Mouse (Mus musculus): ENCODE results near the gene Gng7. TPM values are rescaled to one million over a fixed set of nuclear protein-coding genes. Genes with fewer than 3 reads are reported as not detected.

Gng7 gene
- polyA plus RNA-seq, 1 experiment from 2014 or later, result 6.3 TPM

GRCm38 (mm10) chr10:80940320-80940987 is 74.3 kb downstream of the Gng7 start:
- Histone ChIP-seq H3K9me3 (no peaks in the 10 kb centered on the region), H3K36me3 (replicated peaks) (no peaks in the 10 kb centered on the region), H3K27me3 (ENCODE audit: poor library complexity, severe bottlenecking) (peaks cover 61% of the 10 kb centered on the region), H3K27ac (peak overlapping the region; percentile 74), H3K4me3 (peak overlapping the region; percentile 57), H3K4me1 (peaks cover 65% of the 10 kb centered on the region)
- DNase-seq (ENCODE audit: extremely low spot score, low spot score), result no peak
- 55% methylated on average over 8 of the region's 8 CpGs for WGBS

- WGBS, result 7% methylated on average over 28 of the region's 28 CpGs
- Histone ChIP-seq H3K4me1 (peaks cover 71% of the 10 kb centered on the region), H3K4me3 (peak overlapping the region; percentile 57), H3K36me3 (replicated peaks) (no peaks in the 10 kb centered on the region), H3K27me3 (ENCODE audit: poor library complexity, severe bottlenecking) (peaks cover 69% of the 10 kb centered on the region), H3K9me3 (no peaks in the 10 kb centered on the region), H3K27ac (peak overlapping the region; percentile 74)
- peak; percentile 77 for DNase-seq (ENCODE audit: extremely low spot score, low spot score)
Measured at GRCm38 (mm10) chr10:80939671-80940070, 75.1 kb downstream of the Gng7 start.

DNA sequence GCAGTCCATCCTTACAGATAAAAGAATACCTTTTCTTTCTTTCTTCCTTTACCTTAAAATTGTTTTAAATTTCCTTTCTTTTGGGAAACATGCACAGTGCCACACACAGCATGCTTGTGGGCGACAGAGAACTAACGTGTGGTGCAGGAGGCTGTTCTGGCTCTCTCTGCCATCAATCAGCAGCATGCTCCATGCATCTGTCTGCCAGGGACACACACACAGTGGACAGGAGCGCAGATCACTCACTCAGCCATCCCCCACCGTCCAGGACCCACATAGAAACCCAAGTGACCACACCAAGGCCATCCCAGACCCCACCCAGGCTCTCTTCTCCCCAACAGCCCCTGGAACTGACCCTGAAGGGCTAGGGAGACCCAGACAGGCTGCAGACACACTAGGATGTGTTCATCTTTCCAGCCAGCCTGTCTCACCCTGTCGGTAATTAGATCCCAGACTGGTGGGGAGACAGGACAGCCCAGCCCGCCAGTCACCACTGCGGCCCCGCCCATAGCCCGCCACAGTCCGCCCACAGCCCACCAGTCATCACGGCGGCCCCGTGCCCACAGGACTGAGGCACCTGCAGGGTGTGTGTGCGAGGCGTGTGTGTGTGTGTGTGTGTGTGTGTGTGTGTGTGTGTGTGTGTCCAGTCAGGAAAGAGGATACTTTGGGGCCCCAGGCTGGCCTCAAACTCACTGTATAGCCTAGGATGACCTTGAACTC is 75.8 kb downstream of the Gng7 start:
- peak overlapping the region; percentile 74 for H3K27ac ChIP-seq
- peaks cover 75% of the 10 kb centered on the region for H3K27me3 ChIP-seq (ENCODE audit: poor library complexity, severe bottlenecking)
- no peaks in the 10 kb centered on the region for H3K9me3 ChIP-seq
- H3K4me1 ChIP-seq, result peaks cover 77% of the 10 kb centered on the region
- H3K4me3 ChIP-seq, result peak overlapping the region; percentile 57
- WGBS, result 18% methylated on average over 15 of the region's 15 CpGs
- no peaks in the 10 kb centered on the region for H3K36me3 ChIP-seq (replicated peaks)
- peak; percentile 48 for DNase-seq (ENCODE audit: extremely low spot score, low spot score)

DNA sequence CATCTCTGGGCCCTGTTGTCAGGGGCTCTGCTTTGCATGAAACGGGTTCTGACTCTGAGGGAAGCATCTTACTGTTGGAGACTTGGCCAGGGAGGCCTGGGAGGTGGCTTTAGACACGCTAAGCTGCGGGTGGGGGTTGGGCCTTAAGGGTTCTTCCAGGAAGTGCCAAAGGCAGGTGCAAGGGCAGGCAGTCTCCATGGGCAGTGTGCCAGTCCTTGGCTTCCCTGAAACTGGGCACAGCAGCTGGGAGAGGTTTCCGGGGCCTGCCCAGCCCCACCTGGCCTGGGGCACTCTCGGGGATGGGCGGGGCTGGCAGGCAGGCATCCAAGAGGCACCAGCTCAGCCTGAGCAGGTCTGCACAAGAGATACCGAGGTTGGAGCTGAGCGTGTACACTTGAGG is 77.1 kb downstream of the Gng7 start:
- H3K36me3 ChIP-seq (replicated peaks), result no peaks in the 10 kb centered on the region
- H3K27ac ChIP-seq, result peak overlapping the region; percentile 81; the same call in 1 of the 2 replicates
- 20% methylated on average over 8 of the region's 8 CpGs for WGBS

GRCm38 (mm10) chr10:80936810-80937164 is 78.0 kb downstream of the Gng7 start:
- 9% methylated on average over 6 of the region's 6 CpGs for WGBS
- DNase-seq (ENCODE audit: extremely low spot score, low spot score), result no peak
- Histone ChIP-seq H3K36me3 (replicated peaks) (no peaks in the 10 kb centered on the region), H3K27me3 (ENCODE audit: poor library complexity, severe bottlenecking) (peaks cover 97% of the 10 kb centered on the region), H3K4me1 (peaks cover 94% of the 10 kb centered on the region), H3K9me3 (no peaks in the 10 kb centered on the region), H3K27ac (peak overlapping the region; percentile 81), H3K4me3 (peak overlapping the region; percentile 49)

More for the DNA sequence above, 77.1 kb downstream of the Gng7 start:
- Histone ChIP-seq H3K4me1 (peaks cover 86% of the 10 kb centered on the region), H3K27me3 (ENCODE audit: poor library complexity, severe bottlenecking) (peaks cover 89% of the 10 kb centered on the region), H3K4me3 (no peak overlapping the region), H3K9me3 (no peaks in the 10 kb centered on the region)
- DNase-seq (ENCODE audit: extremely low spot score, low spot score), result no peak

GRCm38 (mm10) chr10:80936135-80936809 is 78.5 kb downstream of the Gng7 start:
- peak; percentile 62 for DNase-seq (ENCODE audit: extremely low spot score, low spot score)
- Histone ChIP-seq H3K9me3 (no peaks in the 10 kb centered on the region), H3K4me3 (peak overlapping the region; percentile 49), H3K27ac (peak overlapping the region; percentile 81), H3K36me3 (replicated peaks) (no peaks in the 10 kb centered on the region), H3K4me1 (peaks cover 98% of the 10 kb centered on the region), H3K27me3 (ENCODE audit: poor library complexity, severe bottlenecking) (peaks cover 100% of the 10 kb centered on the region)
- WGBS, result 1% methylated on average over 37 of the region's 37 CpGs

- H3K4me1 ChIP-seq, result peaks cover 98% of the 10 kb centered on the region
- DNase-seq (ENCODE audit: extremely low spot score, low spot score), result no peak
- peak overlapping the region; percentile 81 for H3K27ac ChIP-seq
- peaks cover 100% of the 10 kb centered on the region for H3K27me3 ChIP-seq (ENCODE audit: poor library complexity, severe bottlenecking)
- no peaks in the 10 kb centered on the region for H3K36me3 ChIP-seq (replicated peaks)
- no peaks in the 10 kb centered on the region for H3K9me3 ChIP-seq
- peak overlapping the region; percentile 49 for H3K4me3 ChIP-seq
- 5% methylated on average over 17 of the region's 17 CpGs for WGBS
Measured at GRCm38 (mm10) chr10:80935698-80936097, 79.0 kb downstream of the Gng7 start.

DNA sequence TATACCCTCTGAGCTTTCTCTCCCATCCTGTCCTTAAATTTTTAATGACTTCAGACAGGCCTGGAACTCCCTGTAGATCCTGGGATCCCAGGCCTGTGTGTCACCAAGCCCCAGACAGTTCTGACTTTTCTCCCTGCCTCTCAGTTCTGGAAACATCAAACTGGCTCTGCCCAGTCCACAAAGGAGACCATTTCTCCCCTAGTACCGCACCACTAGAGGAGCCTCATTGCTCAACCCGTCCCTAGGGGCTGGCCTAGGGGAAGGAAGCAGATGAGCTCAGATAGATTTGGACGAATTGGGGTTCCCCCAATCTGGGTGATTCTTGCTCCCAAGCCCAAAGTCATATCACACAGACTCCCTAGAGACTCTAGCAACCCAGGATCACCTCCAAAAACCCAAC is 79.5 kb downstream of the Gng7 start:
- H3K4me3 ChIP-seq, result peak overlapping the region; percentile 49; the same call in 1 of the 2 replicates
- no peak for DNase-seq (ENCODE audit: extremely low spot score, low spot score)
- 3% methylated on average over 3 of the region's 3 CpGs for WGBS
- peak overlapping the region; percentile 81; the same call in 1 of the 2 replicates for H3K27ac ChIP-seq
- peaks cover 100% of the 10 kb centered on the region for H3K27me3 ChIP-seq (ENCODE audit: poor library complexity, severe bottlenecking)
- peaks cover 98% of the 10 kb centered on the region for H3K4me1 ChIP-seq
- H3K9me3 ChIP-seq, result no peaks in the 10 kb centered on the region
- no peaks in the 10 kb centered on the region for H3K36me3 ChIP-seq (replicated peaks)

DNA sequence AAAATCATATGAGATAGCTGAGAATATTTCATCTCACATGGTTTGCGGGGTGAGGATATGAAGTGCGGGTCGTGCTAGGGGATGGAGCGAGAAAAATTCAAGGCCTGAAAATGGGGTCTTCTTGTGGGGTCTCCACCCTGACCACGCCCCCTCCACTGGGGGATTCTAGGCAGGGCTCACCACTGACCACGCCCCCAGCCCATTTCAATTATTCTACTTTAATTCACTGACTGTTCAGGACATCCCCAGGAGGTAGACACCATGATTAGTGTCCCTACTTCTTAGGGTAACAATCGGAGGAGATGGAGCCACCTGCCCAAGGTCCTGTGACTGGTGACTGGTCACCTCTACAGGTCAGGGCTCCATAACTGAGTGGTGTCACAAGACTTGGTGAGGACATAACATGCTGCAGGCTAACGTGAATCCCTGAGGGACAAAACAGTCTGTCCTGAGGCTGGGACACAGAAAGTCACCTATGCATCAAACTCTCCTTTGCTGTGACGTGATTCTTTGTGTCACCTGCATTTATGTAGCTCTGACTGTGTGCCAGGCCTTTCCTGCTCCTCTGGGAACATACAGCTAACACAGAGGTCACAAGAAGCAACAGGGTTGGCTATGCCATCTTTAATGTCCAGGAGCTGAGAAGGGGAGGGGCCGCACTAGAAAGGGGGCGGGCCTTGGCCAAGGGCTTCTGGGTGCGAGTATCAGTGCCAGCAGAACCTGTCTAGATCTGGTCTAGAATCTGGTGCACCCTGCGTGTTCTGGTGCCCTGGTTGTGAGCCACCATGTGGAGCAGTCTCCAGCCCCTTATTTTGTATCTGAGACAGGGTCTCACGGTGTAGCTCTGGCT is 80.4 kb downstream of the Gng7 start:
- H3K9me3 ChIP-seq, result no peaks in the 10 kb centered on the region
- no peak for DNase-seq (ENCODE audit: extremely low spot score, low spot score)
- 36% methylated on average over 14 of the region's 14 CpGs for WGBS
- peak overlapping the region; percentile 57; the same call in 1 of the 2 replicates for H3K4me3 ChIP-seq
- no peak overlapping the region for H3K27ac ChIP-seq
- peaks cover 95% of the 10 kb centered on the region for H3K27me3 ChIP-seq (ENCODE audit: poor library complexity, severe bottlenecking)
- H3K36me3 ChIP-seq (replicated peaks), result no peaks in the 10 kb centered on the region
- peaks cover 95% of the 10 kb centered on the region for H3K4me1 ChIP-seq

DNA sequence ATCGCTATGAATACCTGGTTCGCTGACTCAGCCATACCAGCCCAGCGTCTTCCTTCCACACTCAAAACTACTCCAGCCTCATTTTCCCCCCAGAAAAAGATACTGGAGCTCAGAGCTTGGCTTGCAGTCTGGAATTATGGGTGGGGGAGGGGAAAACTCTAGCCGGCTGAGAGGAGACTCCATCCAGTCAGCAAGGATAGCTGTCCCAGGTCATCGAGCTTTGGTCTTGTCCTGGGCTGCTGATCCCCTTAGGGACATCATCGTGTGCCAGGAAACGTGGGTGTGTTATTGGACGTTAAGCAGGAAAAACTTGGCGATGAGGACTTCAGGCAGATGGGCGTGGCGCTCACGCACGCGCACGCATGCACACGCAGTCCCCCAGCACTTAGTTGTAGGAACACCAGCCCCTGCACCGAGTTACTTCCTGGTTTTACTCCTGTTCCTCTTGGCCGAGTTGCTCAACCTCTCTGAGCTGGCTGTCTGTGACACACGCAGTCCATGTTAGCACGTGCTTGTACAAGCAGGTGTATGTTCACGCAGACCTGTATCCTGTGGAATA is 81.2 kb downstream of the Gng7 start:
- WGBS, result 2% methylated on average over 21 of the region's 21 CpGs
- Histone ChIP-seq H3K4me3 (peak overlapping the region; percentile 57), H3K9me3 (no peaks in the 10 kb centered on the region), H3K27me3 (ENCODE audit: poor library complexity, severe bottlenecking) (peaks cover 93% of the 10 kb centered on the region), H3K36me3 (replicated peaks) (no peaks in the 10 kb centered on the region), H3K4me1 (peaks cover 95% of the 10 kb centered on the region), H3K27ac (no peak overlapping the region)
- peak; percentile 32 for DNase-seq (ENCODE audit: extremely low spot score, low spot score)

GRCm38 (mm10) chr10:80932700-80933420 is 81.9 kb downstream of the Gng7 start:
- Histone ChIP-seq H3K27ac (peak overlapping the region; percentile 58; the same call in 1 of the 2 replicates), H3K27me3 (ENCODE audit: poor library complexity, severe bottlenecking) (peaks cover 87% of the 10 kb centered on the region), H3K36me3 (replicated peaks) (no peaks in the 10 kb centered on the region), H3K4me1 (peaks cover 90% of the 10 kb centered on the region), H3K4me3 (peak overlapping the region; percentile 57), H3K9me3 (no peaks in the 10 kb centered on the region)
- no peak for DNase-seq (ENCODE audit: extremely low spot score, low spot score)
- under 1% methylated on average over 17 of the region's 17 CpGs for WGBS

All from forebrain, embryonic 10.5 days (tissue).